Mouse (Mus musculus): Measurements from ENCODE around the gene Ssr2. TPM values are rescaled to one million over a fixed set of nuclear protein-coding genes. Genes with fewer than 3 reads are reported as not detected.

The Ssr2 gene
- polyA plus RNA-seq, 1 experiment from 2014 or later, result 271 TPM

DNA sequence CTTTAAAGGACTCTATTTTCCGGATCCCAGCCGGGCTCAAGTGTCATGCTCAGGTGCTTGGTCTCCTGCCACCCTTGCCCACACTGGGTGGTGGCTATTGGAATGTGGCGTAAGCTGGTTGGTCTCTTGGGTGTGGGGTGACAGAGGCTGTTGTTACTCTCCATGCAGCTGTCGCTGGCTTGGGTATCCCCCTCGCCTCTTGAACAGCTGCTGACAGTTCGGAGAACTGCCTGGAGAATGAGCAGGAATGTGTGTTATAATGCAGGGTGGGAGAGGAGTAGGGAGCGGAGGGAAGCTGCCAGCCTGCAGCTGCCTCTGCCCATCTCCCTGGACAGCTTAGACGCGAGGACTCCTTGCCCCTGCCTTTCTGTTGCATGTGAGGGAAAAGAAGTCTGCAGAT is 54.3 kb downstream of the Ssr2 start:
- no peak overlapping the region for H3K9ac ChIP-seq (ENCODE audit: low read length)
- peaks cover 16% of the 10 kb centered on the region for H3K36me3 ChIP-seq (ENCODE audit: control insufficient read depth, insufficient read depth, low read length)
- no peak for ATAC-seq (ENCODE audit: low FRiP score, low TSS enrichment)
- no peak overlapping the region for H3K27ac ChIP-seq (replicated peaks)
- H3K9me3 ChIP-seq (ENCODE audit: control insufficient read depth, low read length), result no peaks in the 10 kb centered on the region
- no peak for DNase-seq (ENCODE audit: low spot score)
- WGBS, result 80% methylated on average over 9 of the region's 9 CpGs
- H3K4me1 ChIP-seq (replicated peaks; ENCODE audit: control insufficient read depth, insufficient read depth), result peaks cover 5% of the 10 kb centered on the region; the same call in 1 of the 2 replicates
- no peak overlapping the region for H3K4me2 ChIP-seq (replicated peaks; ENCODE audit: low read depth)
- H3K27me3 ChIP-seq (ENCODE audit: control insufficient read depth, insufficient read depth, low read length), result no peaks in the 10 kb centered on the region
- H3K4me3 ChIP-seq (ENCODE audit: low read depth, low read length), result no peak overlapping the region
- TF ChIP-seq CTCF (IDR thresholded peaks at IDR 0.05; ENCODE audit: low read depth) (no peak), EP300 (optimal IDR thresholded peaks at IDR 0.05) (no peak)

DNA sequence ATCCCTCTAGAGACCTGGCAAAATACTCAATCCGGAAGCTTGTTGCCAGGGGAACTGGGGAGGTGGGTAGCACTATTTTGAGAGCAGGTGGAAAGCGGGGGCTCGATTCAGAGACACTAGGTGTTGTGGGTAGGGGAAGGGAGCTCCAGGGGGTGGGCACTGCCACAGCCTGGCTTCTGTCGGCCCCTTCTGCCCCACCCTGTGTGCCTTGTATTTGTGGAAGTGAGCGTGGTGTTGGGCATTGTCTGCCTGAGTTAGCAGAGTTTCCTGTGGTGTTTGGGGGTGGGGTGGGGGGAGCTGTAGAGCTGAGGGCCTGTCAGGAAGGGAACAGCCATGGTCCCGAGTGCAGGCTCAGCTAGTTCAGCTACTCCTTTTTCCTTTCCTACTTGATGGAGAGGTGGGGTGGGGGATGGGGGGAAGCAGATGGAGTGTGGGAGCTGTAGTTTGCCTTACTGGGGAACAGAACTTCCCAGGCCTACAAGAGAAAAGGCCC is 55.2 kb downstream of the Ssr2 start:
- ATAC-seq (ENCODE audit: low FRiP score, low TSS enrichment) (no peak; the same call in 1 of the 2 replicates), DNase-seq (ENCODE audit: low spot score) (no peak)
- no peaks in the 10 kb centered on the region for H3K27me3 ChIP-seq (ENCODE audit: control insufficient read depth, insufficient read depth, low read length)
- TF ChIP-seq CTCF (IDR thresholded peaks at IDR 0.05; ENCODE audit: low read depth) (no peak), EP300 (optimal IDR thresholded peaks at IDR 0.05) (no peak)
- H3K4me1 ChIP-seq (replicated peaks; ENCODE audit: control insufficient read depth, insufficient read depth), result 0 out of 2 replicates have a peak, but pooled peaks cover 2% of the 10 kb centered on the region
- H3K36me3 ChIP-seq (ENCODE audit: control insufficient read depth, insufficient read depth, low read length), result peaks cover 25% of the 10 kb centered on the region
- no peak overlapping the region for H3K4me3 ChIP-seq (ENCODE audit: low read depth, low read length)
- peak overlapping the region; percentile 8 for H3K27ac ChIP-seq (replicated peaks)
- WGBS, result 64% methylated on average over 6 of the region's 6 CpGs
- H3K9me3 ChIP-seq (ENCODE audit: control insufficient read depth, low read length), result no peaks in the 10 kb centered on the region
- H3K4me2 ChIP-seq (replicated peaks; ENCODE audit: low read depth), result no peak overlapping the region
- H3K9ac ChIP-seq (ENCODE audit: low read length), result no peak overlapping the region

DNA sequence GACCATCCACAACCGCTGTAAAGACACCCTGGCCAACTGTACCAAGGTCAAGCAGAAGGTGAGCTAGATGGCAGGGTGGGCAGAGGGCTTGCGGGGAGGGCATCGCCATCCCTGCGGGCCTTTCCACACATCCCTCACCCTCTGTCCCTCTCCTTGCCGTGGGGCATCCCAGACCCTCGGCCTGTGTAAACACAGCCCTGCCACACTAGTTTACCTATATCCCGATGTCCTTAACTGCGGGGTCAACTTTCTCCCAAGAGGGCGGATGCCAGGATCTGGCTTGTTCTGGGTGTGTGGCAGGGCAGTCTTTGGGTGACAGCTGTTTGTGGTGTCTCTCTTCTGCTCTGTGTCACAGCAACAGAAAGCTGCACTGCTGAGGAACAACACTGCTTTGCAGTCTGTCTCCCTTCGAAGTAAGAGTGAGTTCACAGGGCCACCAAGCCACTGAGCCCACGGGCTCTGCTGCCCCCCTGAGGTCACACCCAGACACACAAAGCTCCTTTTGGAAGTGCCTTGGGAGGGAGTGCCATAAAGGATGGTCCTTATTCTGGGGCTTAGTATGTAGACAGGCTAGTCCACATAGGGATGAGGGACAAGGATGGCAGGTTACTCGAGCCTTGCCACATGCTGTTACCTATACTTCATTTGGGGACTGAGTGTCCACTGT is 56.4 kb downstream of the Ssr2 start:
- H3K27me3 ChIP-seq (ENCODE audit: control insufficient read depth, insufficient read depth, low read length), result no peaks in the 10 kb centered on the region
- peaks cover 37% of the 10 kb centered on the region for H3K36me3 ChIP-seq (ENCODE audit: control insufficient read depth, insufficient read depth, low read length)
- no peaks in the 10 kb centered on the region for H3K4me1 ChIP-seq (replicated peaks; ENCODE audit: control insufficient read depth, insufficient read depth)
- TF ChIP-seq EP300 (optimal IDR thresholded peaks at IDR 0.05), result no peak
- peak; percentile 78 for TF ChIP-seq CTCF (IDR thresholded peaks at IDR 0.05; ENCODE audit: low read depth)
- DNase-seq (ENCODE audit: low spot score) (peak; percentile 62), ATAC-seq (ENCODE audit: low FRiP score, low TSS enrichment) (no peak)
- H3K4me2 ChIP-seq (replicated peaks; ENCODE audit: low read depth), result no peak overlapping the region
- WGBS, result 57% methylated on average over 12 of the region's 12 CpGs
- H3K9me3 ChIP-seq (ENCODE audit: control insufficient read depth, low read length), result no peaks in the 10 kb centered on the region
- H3K27ac ChIP-seq (replicated peaks), result no peak overlapping the region
- no peak overlapping the region for H3K4me3 ChIP-seq (ENCODE audit: low read depth, low read length)
- no peak overlapping the region for H3K9ac ChIP-seq (ENCODE audit: low read length)

DNA sequence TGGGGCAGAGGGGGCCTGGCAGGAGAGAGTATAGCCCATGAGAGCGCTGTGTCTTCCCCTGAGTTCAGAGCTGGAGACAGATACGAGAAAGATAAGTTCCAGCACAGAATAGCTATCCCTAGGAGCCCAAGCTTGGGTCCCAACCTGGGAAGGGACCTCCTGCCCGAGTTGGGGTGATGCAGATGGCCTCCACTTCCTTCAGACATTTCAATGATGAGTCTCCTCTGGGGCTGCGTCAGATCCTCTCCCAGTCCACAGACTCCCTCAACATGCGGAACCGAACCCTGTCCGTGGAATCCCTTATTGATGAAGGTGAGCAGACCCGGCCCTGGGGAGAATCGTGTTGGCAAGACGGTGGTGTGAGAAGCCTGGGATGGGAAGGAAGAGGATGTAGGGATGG is 57.4 kb downstream of the Ssr2 start:
- TF ChIP-seq EP300 (optimal IDR thresholded peaks at IDR 0.05) (no peak), CTCF (IDR thresholded peaks at IDR 0.05; ENCODE audit: low read depth) (no peak)
- ATAC-seq (ENCODE audit: low FRiP score, low TSS enrichment) (no peak), DNase-seq (ENCODE audit: low spot score) (no peak)
- H3K36me3 ChIP-seq (ENCODE audit: control insufficient read depth, insufficient read depth, low read length), result peaks cover 38% of the 10 kb centered on the region
- 90% methylated on average over 10 of the region's 10 CpGs for WGBS
- no peaks in the 10 kb centered on the region for H3K4me1 ChIP-seq (replicated peaks; ENCODE audit: control insufficient read depth, insufficient read depth)
- H3K9ac ChIP-seq (ENCODE audit: low read length), result no peak overlapping the region
- H3K4me2 ChIP-seq (replicated peaks; ENCODE audit: low read depth), result no peak overlapping the region
- H3K27me3 ChIP-seq (ENCODE audit: control insufficient read depth, insufficient read depth, low read length), result no peaks in the 10 kb centered on the region
- H3K4me3 ChIP-seq (ENCODE audit: low read depth, low read length), result no peak overlapping the region
- no peak overlapping the region for H3K27ac ChIP-seq (replicated peaks)
- no peaks in the 10 kb centered on the region for H3K9me3 ChIP-seq (ENCODE audit: control insufficient read depth, low read length)

DNA sequence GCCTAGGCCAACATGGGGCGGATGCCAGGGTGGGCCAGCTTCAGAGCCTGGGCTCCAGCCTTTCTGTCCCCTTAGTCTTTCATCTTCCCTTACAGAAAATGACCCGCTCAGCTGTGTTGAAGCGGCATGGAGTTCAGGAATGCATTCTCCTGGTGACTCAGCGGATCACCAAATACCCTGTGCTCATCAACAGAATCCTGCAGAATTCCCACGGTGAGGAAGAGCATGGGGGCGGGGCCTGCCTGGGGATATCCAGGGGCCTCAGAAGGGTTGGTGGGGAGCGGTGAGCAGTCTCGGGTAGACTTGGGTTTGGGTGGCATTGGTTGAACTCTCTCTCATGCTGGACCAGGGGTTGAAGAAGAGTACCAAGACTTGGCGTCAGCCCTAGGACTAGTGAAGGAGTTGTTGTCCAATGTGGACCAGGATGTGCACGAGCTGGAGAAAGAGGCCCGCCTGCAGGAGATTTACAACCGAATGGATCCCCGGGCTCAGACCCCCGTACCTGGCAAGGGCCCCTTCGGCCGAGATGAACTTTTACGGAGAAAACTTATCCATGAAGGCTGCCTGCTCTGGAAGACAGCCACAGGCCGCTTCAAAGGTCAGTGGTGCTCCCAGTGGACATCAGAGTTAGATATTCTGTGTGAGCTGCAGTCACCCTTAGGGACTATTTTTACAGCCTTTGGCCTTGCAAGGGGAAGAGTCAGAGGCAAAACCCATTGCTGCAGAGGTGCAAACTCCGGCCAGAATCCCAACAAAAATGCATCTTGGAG is 60.0 kb downstream of the Ssr2 start:
- 90% methylated on average over 19 of the region's 19 CpGs for WGBS
- Histone ChIP-seq H3K27ac (replicated peaks) (no peak overlapping the region), H3K27me3 (ENCODE audit: control insufficient read depth, insufficient read depth, low read length) (no peaks in the 10 kb centered on the region), H3K4me3 (ENCODE audit: low read depth, low read length) (no peak overlapping the region), H3K9ac (ENCODE audit: low read length) (no peak overlapping the region), H3K4me1 (replicated peaks; ENCODE audit: control insufficient read depth, insufficient read depth) (no peaks in the 10 kb centered on the region), H3K36me3 (ENCODE audit: control insufficient read depth, insufficient read depth, low read length) (peaks cover 53% of the 10 kb centered on the region), H3K4me2 (replicated peaks; ENCODE audit: low read depth) (no peak overlapping the region), H3K9me3 (ENCODE audit: control insufficient read depth, low read length) (no peaks in the 10 kb centered on the region)
- DNase-seq (ENCODE audit: low spot score) (no peak), ATAC-seq (ENCODE audit: low FRiP score, low TSS enrichment) (no peak)
- TF ChIP-seq EP300 (optimal IDR thresholded peaks at IDR 0.05) (no peak), CTCF (IDR thresholded peaks at IDR 0.05; ENCODE audit: low read depth) (no peak)

DNA sequence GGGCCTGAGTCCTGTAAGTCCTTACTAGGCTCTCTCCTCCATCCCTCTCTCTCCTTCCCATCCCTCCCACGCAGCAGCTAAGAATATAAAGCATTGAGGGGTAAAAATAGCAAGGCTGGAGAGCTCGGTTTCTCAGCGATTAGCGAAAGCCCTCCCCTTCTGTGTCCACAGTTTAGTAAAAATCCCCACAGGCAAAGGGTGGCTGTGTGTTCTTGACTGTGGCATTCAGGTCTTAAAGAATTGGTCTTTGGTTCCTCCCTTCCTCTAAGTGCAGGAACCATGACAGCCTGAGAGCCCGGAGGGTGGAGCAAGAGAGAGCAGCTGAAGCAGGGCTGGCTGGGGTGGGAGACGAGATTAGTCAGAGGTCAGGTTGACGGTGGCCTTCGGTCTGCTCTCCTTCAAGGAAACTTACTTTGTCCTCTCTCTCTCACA is 60.9 kb downstream of the Ssr2 start:
- TF ChIP-seq EP300 (optimal IDR thresholded peaks at IDR 0.05) (no peak), CTCF (IDR thresholded peaks at IDR 0.05; ENCODE audit: low read depth) (no peak)
- Histone ChIP-seq H3K36me3 (ENCODE audit: control insufficient read depth, insufficient read depth, low read length) (peaks cover 53% of the 10 kb centered on the region), H3K9me3 (ENCODE audit: control insufficient read depth, low read length) (no peaks in the 10 kb centered on the region), H3K27me3 (ENCODE audit: control insufficient read depth, insufficient read depth, low read length) (no peaks in the 10 kb centered on the region), H3K27ac (replicated peaks) (no peak overlapping the region), H3K4me1 (replicated peaks; ENCODE audit: control insufficient read depth, insufficient read depth) (no peaks in the 10 kb centered on the region), H3K9ac (ENCODE audit: low read length) (no peak overlapping the region), H3K4me2 (replicated peaks; ENCODE audit: low read depth) (no peak overlapping the region), H3K4me3 (ENCODE audit: low read depth, low read length) (no peak overlapping the region)
- DNase-seq (ENCODE audit: low spot score) (no peak), ATAC-seq (ENCODE audit: low FRiP score, low TSS enrichment) (no peak)
- 81% methylated on average over 8 of the region's 8 CpGs for WGBS

Measured in stomach, postnatal 0 days (tissue).